Mouse (Mus musculus) ES-E14 (cell line): ENCODE results near the gene Zcchc24. TPM values are rescaled to one million over a fixed set of nuclear protein-coding genes. Genes with fewer than 3 reads are reported as not detected.

Experiments used
- DNase-seq: peaks from one replicate; pipeline ENCODE4 v3.0.0-alpha.2; 2013; ENCODE audit warnings: low read depth, low spot score
- H3K27ac ChIP-seq: 2 replicates; pipeline ENCODE4 v1.5.1; 2012; ENCODE audit warnings: low read depth, mild to moderate bottlenecking, low read length, moderate library complexity, mixed read lengths; ENCODE audit not compliant: poor library complexity, insufficient read depth, severe bottlenecking
- H3K36me3 ChIP-seq: 2 replicates; pipeline ENCODE4 v1.6.1; 2012; ENCODE audit warnings: mild to moderate bottlenecking, low read length, moderate library complexity, mixed read lengths; ENCODE audit not compliant: control insufficient read depth, poor library complexity, insufficient read depth, severe bottlenecking
- H3K4me1 ChIP-seq, 2 experiments: fragments of 150-350 bp in 1 of 2; sonication (generic) in 1 of 2; 2 replicates each; pipeline ENCODE4 v1.6.1; 2012; ENCODE audit warnings: low read length in 2 of 2, mild to moderate bottlenecking in 1 of 2, mixed read lengths in 1 of 2; ENCODE audit not compliant: control insufficient read depth in 2 of 2, insufficient read depth in 2 of 2, poor library complexity in 1 of 2
- H3K4me3 ChIP-seq, 2 experiments: fragments of 150-350 bp in 1 of 2; sonication (generic) in 1 of 2; 2 replicates each; pipeline ENCODE4 v1.5.1; 2012; ENCODE audit warnings: low read length in 2 of 2, low read depth in 1 of 2, mild to moderate bottlenecking in 1 of 2, mixed read lengths in 1 of 2; ENCODE audit not compliant: insufficient read depth in 1 of 2, poor library complexity in 1 of 2, severe bottlenecking in 1 of 2
- H3K9ac ChIP-seq: 2 replicates; pipeline ENCODE4 v1.6.1; 2012; ENCODE audit warnings: low read depth, mild to moderate bottlenecking, low read length, mixed read lengths; ENCODE audit not compliant: poor library complexity, insufficient read depth, severe bottlenecking
- H3K9me3 ChIP-seq: fragments of 150-350 bp; sonication (generic); 2 replicates; pipeline ENCODE4 v1.6.1; 2012; ENCODE audit warnings: low read depth, mild to moderate bottlenecking, low read length; ENCODE audit not compliant: control insufficient read depth, insufficient read depth
- CHD2 ChIP-seq: IDR thresholded peaks from 2 replicates; pipeline ENCODE4 v1.6.1; 2014; ENCODE audit warnings: mild to moderate bottlenecking, low read depth, low read length, inconsistent platforms
- HCFC1 ChIP-seq: IDR thresholded peaks from 2 replicates; pipeline ENCODE4 v1.6.1; 2012; ENCODE audit warnings: low read length, inconsistent platforms, borderline replicate concordance; ENCODE audit not compliant: insufficient read depth
- MAFK ChIP-seq: IDR thresholded peaks from 2 replicates; pipeline ENCODE4 v1.6.1; 2014; ENCODE audit warnings: mild to moderate bottlenecking, low read depth, low read length, inconsistent platforms; ENCODE audit not compliant: insufficient read depth
- ZC3H11A ChIP-seq: IDR thresholded peaks from 2 replicates; pipeline ENCODE4 v1.6.1; 2012; ENCODE audit warnings: low read depth, mild to moderate bottlenecking, inconsistent platforms, low read length, borderline replicate concordance
- ZNF384 ChIP-seq: IDR thresholded peaks from 2 replicates; pipeline ENCODE4 v1.6.1; 2012; ENCODE audit warnings: low read depth, low read length, inconsistent platforms
- in situ Hi-C, 2 experiments: fragments of 600-800 bp; cut with MboI; formaldehyde crosslinking; loops; one replicate each; pipeline ENCODE4 v1.15.1; 2025; ENCODE audit warnings: low sequenced_read_pairs in 2 of 2, inconsistent platforms in 1 of 2; ENCODE audit not compliant: unreplicated experiment in 2 of 2
- total RNA-seq: library from RNA; depleted of rRNA; stranded (reverse); fragments of 300-350 nt; gene quantifications from 2 replicates; pipeline ENCODE4 v1.2.3, GENCODE M21; 2012

Zcchc24 gene
- total RNA-seq, 1 experiment, result 4.1 TPM

DNA sequence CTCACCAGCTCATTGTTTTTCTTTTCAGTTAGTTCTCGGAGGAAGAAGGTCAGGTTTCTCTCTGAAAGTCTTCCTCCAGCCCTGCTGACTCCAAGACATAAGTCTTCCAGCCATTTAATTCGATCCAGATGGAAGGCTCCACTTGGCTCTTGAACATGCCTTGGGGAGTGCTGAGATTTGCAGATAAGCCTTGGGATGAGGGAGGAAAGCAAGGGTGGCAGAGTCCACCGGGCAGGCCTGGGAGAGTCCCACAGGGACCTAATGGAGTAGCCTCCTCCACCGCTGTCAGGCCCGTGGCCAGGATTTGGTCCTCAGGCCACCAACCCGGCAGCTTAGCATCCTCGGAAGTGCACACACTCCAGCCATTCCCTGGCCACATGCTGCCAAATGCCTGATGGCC lies 27.8 kb upstream of the Zcchc24 start:
- H3K9me3 ChIP-seq, result no peaks in the 10 kb centered on the region
- no peak for DNase-seq
- TF ChIP-seq HCFC1 (no peak), MAFK (no peak), ZNF384 (no peak), ZC3H11A (no peak), CHD2 (no peak)

DNA sequence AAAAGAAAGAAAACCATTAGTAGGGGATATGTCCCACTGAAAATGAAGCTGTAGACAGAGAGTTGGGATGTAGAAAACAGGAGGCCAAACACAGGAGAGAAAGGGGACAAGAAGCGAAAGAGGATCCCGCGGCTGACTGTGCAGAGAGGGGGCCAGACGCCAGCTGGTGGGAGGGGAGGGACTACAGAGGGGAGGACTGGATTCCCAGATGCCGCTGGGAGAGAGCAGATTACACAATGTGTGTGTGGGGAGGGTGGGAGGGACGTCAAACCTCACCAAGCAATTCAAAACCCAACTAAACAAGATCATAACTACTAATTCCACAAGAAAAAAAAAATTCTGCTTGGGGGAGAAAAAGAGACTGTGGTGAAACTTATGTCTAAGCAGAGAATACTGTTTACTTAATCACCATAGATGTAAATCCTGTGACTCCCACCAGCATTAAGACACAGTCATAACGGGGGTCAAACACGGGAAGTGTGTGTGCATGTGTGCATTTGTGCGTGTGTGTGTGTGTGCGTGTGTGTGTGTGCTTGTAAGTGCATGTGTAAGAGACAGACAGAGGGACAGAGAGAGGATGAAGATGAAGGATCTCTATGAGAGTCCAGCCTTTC lies 26.8 kb upstream of the Zcchc24 start:
- TF ChIP-seq CHD2, result no peak
- TF ChIP-seq HCFC1, result no peak
- TF ChIP-seq MAFK, result no peak
- no peak overlapping the region for H3K9ac ChIP-seq
- H3K4me1 ChIP-seq, result no peaks in the 10 kb centered on the region; a peak in 1 of 4 replicates
- no peak overlapping the region for H3K27ac ChIP-seq
- in situ Hi-C loops, result no loop called here
- DNase-seq, result no peak
- H3K36me3 ChIP-seq, result no peaks in the 10 kb centered on the region
- no peak overlapping the region for H3K4me3 ChIP-seq
- no peaks in the 10 kb centered on the region for H3K9me3 ChIP-seq

More for the DNA sequence above, 27.8 kb upstream of the Zcchc24 start:
- no peak overlapping the region for H3K27ac ChIP-seq
- in situ Hi-C loops, result no loop called here
- H3K4me3 ChIP-seq, result no peak overlapping the region
- H3K36me3 ChIP-seq, result no peaks in the 10 kb centered on the region
- H3K4me1 ChIP-seq, result no peaks in the 10 kb centered on the region; a peak in 1 of 4 replicates
- H3K9ac ChIP-seq, result no peak overlapping the region

GRCm38 (mm10) chr14:25795067-25795466 lies 26.2 kb upstream of the Zcchc24 start:
- no peaks in the 10 kb centered on the region for H3K9me3 ChIP-seq
- H3K27ac ChIP-seq, result no peak overlapping the region
- no peak overlapping the region for H3K9ac ChIP-seq
- H3K36me3 ChIP-seq, result no peaks in the 10 kb centered on the region
- H3K4me1 ChIP-seq, result no peaks in the 10 kb centered on the region; a peak in 1 of 4 replicates
- no peak for DNase-seq
- TF ChIP-seq HCFC1 (no peak), ZC3H11A (no peak), CHD2 (no peak), ZNF384 (no peak), MAFK (no peak)
- no peak overlapping the region for H3K4me3 ChIP-seq
- in situ Hi-C loops, result no loop called here

DNA sequence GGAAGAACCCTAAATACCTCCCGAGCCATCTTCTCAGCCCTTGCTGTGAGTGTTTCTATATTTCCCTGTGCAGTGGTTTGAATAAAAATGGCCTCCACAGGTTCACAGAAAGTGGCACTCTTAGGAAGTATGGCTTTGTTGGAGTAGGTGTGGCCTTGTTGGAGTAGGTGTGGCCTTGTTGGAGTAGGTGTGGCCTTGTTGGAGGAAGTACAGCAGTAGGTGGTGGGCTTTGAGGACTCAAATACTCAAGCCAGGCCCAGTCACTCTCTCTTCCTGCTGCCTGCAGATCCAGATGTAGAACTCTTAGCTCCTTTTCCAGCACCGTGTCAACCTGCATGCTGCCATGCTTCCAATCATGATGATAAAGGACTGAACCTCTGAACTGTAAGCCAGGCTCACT lies 25.5 kb upstream of the Zcchc24 start:
- in situ Hi-C loops, result no loop called here
- no peak for DNase-seq
- no peaks in the 10 kb centered on the region; a peak in 1 of 4 replicates for H3K4me1 ChIP-seq
- H3K36me3 ChIP-seq, result no peaks in the 10 kb centered on the region
- no peak overlapping the region for H3K4me3 ChIP-seq
- H3K9ac ChIP-seq, result no peak overlapping the region
- no peak overlapping the region for H3K27ac ChIP-seq
- H3K9me3 ChIP-seq, result no peaks in the 10 kb centered on the region
- TF ChIP-seq ZNF384 (no peak), HCFC1 (no peak), ZC3H11A (no peak), MAFK (no peak), CHD2 (no peak)
